25 mouse cellular contexts compared by ENCODE assay signal in the genomic region with DNA sequence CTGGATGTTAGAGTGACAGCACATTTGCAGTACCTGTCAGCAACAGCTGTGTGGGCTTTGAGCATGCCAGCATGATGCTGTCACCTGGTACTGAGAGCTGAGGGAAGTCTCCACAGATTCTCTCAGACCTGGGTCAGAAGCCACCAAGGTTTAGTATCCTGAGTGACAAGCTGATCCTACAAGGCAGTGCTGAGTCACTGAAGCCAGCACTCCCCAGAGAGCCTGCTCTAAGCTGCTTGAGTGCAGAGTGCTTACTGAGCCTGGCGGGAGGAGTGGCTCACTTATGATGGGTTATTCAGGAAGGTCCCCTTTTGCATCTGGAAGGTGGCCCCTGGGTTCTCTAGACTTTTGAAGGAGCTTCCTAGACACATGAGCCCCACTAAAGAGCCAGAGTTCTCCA. TPM values are rescaled to one million over a fixed set of nuclear protein-coding genes. Genes with fewer than 3 reads are reported as not detected.
DNase-seq lines count a peak whose midpoint lies in the region; ATAC-seq and TF ChIP-seq lines count a peak whose summit lies in the region.
"Had no signal": no experiment of that assay in that cellular context is flagged by ENCODE, and none has a peak within 500 bp of the region (broad histone marks: within the 10 kb centered on the region; RNA-seq: fewer than 3 reads in every experiment).

No protein-coding gene starts in this region.

- no peak for TF ChIP-seq CTCF in gastrocnemius, adult 2 months (IDR thresholded peaks at IDR 0.05)

- H3K4me3 ChIP-seq in gastrocnemius, adult 2 months = no peak overlapping the region
- no peak overlapping the region for H3K4me3 ChIP-seq in lung, embryonic 15.5 days
- H3K4me3 ChIP-seq in macrophage (ENCODE audit: inconsistent target) = no peak overlapping the region
- H3K4me3 ChIP-seq: embryonic facial prominence, embryonic 15.5 days; forebrain, embryonic 10.5 days; intestine, embryonic 15.5 days; limb, embryonic 10.5 days; stomach, embryonic 15.5 days had no signal

- no peak overlapping the region for H3K9ac ChIP-seq in lung, embryonic 15.5 days
- H3K9ac ChIP-seq: embryonic facial prominence, embryonic 15.5 days; hindbrain, embryonic 14.5 days; intestine, embryonic 15.5 days; stomach, embryonic 15.5 days had no signal

- no peaks in the 10 kb centered on the region for H3K27me3 ChIP-seq in lung, embryonic 15.5 days
- H3K27me3 ChIP-seq: embryonic facial prominence, embryonic 15.5 days; intestine, embryonic 15.5 days; stomach, embryonic 15.5 days had no signal

- H3K9me3 ChIP-seq in lung, embryonic 15.5 days = no peaks in the 10 kb centered on the region
- H3K9me3 ChIP-seq: embryonic facial prominence, embryonic 15.5 days; forebrain, embryonic 10.5 days; intestine, embryonic 15.5 days; limb, embryonic 10.5 days; stomach, embryonic 15.5 days had no signal

- no peaks in the 10 kb centered on the region for H3K79me2 ChIP-seq in macrophage (ENCODE audit: inconsistent target)

- H3K36me3 ChIP-seq in lung, embryonic 15.5 days = no peaks in the 10 kb centered on the region
- no peaks in the 10 kb centered on the region for H3K36me3 ChIP-seq in macrophage (ENCODE audit: inconsistent target)

- ATAC-seq in lung, embryonic 15.5 days (ENCODE audit: borderline replicate concordance, extremely low read depth, low FRiP score, low TSS enrichment) = no peak
- ATAC-seq: intestine, embryonic 15.5 days had no signal

- H3K27ac ChIP-seq in gastrocnemius, adult 2 months = peak overlapping the region; percentile 75
- peak overlapping the region; percentile 59; the same call in 1 of the 2 replicates for H3K27ac ChIP-seq in lung, embryonic 15.5 days
- peak overlapping the region; percentile 19 for H3K27ac ChIP-seq in macrophage
- H3K27ac ChIP-seq: embryonic facial prominence, embryonic 15.5 days; forebrain, embryonic 10.5 days; hindbrain, embryonic 14.5 days; intestine, embryonic 15.5 days; kidney, postnatal 0 days; limb, embryonic 10.5 days; stomach, embryonic 15.5 days had no signal

- H3K4me2 ChIP-seq in lung, embryonic 15.5 days = no peak overlapping the region
- H3K4me2 ChIP-seq: embryonic facial prominence, embryonic 15.5 days; hindbrain, embryonic 14.5 days; intestine, embryonic 15.5 days; liver, embryonic 11.5 days; stomach, embryonic 15.5 days had no signal

- DNase-seq in gastrocnemius, adult 2 months = peak; percentile 13
- no peak for DNase-seq in gastrocnemius, postnatal 14 days
- DNase-seq in lung, postnatal 36 days = no peak
- DNase-seq in cerebellum, adult 9-10 months = no peak
- no peak for DNase-seq in thymus, postnatal 36 days
- DNase-seq: cerebellum, adult 18-20 months; embryo, embryonic 11 days; gastrocnemius, postnatal 25 days; lung, adult 2 months; thymus, postnatal 25 days had no signal

- 75% methylated on average over 1 of the region's 1 CpGs for WGBS in lung, embryonic 15.5 days
- WGBS in macrophage (ENCODE audit: missing documents) = 41% methylated on average over 1 of the region's 1 CpGs

- intact Hi-C loops in gastrocnemius, adult 2 months (cut with DNase I) = no loop called here
- intact Hi-C loops in gastrocnemius, postnatal 14 days (cut with DNase I; ENCODE audit: low total_unique reads) = no loop called here

- H3K4me1 ChIP-seq in lung, embryonic 15.5 days = peaks cover 31% of the 10 kb centered on the region

RNA-seq across cellular contexts. Expression of gene Rho, which starts 25.1 kb away (rescaled TPM):
- total RNA-seq in gastrocnemius, adult 2 months (2021) = under 1 TPM in 1 of 2 experiments, not detected in 1; 0.06 TPM
- total RNA-seq in gastrocnemius, postnatal 14 days (2021) = under 1 TPM; 0.14 to 0.22 TPM
- polyA plus RNA-seq in lung, embryonic 15.5 days (2015; fragmentation: Nextera tagmentation; extraction: Ambion mirVana) = 0.20 and 0.35 TPM in 2 replicates
- total RNA-seq in macrophage (2018; cell fraction: chromatin; rRNA removed) = 1 to 10 TPM in 6 of 26 experiments, under 1 TPM in 12, not detected in 8; 0.19 to 2.0 (median 0.68) TPM
- total RNA-seq in macrophage (2018; cell fraction: cytosol; rRNA removed) = under 1 TPM in 5 of 26 experiments, not detected in 21; 0.03 to 0.13 (median 0.10) TPM
- total RNA-seq in macrophage (2018; cell fraction: nucleus; rRNA removed) = 1 to 10 TPM in 5 of 26 experiments, under 1 TPM in 14, not detected in 7; 0.16 to 1.2 (median 0.54) TPM
- polyA plus RNA-seq in macrophage (2018) = not detected in 3 replicates
- polyA plus RNA-seq: heart, embryonic 14.5 days; kidney, postnatal 0 days; liver, embryonic 11.5 days had no signal

RNA-seq across cellular contexts. Expression of gene H1foo, which starts 38.3 kb away (rescaled TPM):
- total RNA-seq in gastrocnemius, adult 2 months (2021) = not detected
- total RNA-seq in gastrocnemius, postnatal 14 days (2021) = not detected
- not detected in 2 replicates for polyA plus RNA-seq in lung, embryonic 15.5 days (2015; fragmentation: Nextera tagmentation; extraction: Ambion mirVana)
- total RNA-seq in macrophage (2018; cell fraction: chromatin; rRNA removed) = 1 to 10 TPM in 1 of 26 experiments, not detected in 25; 1.4 TPM
- under 1 TPM in 3 of 26 experiments, not detected in 23; 0.14 to 0.42 (median 0.19) TPM for total RNA-seq in macrophage (2018; cell fraction: cytosol; rRNA removed)
- total RNA-seq in macrophage (2018; cell fraction: nucleus; rRNA removed) = under 1 TPM in 1 of 26 experiments, not detected in 25; 0.76 TPM
- polyA plus RNA-seq in macrophage (2018) = not detected in 3 replicates
- total RNA-seq: ES-E14; gastrocnemius, postnatal 25 days; layer of hippocampus, adult 8-10 months; left cerebral cortex, adult 18-20 months; midbrain, postnatal 0 days had no signal
- polyA plus RNA-seq: embryonic facial prominence, embryonic 15.5 days; forebrain, embryonic 10.5 days; heart, embryonic 14.5 days; hindbrain, embryonic 14.5 days; intestine, embryonic 15.5 days; kidney, postnatal 0 days; limb, embryonic 10.5 days; liver, embryonic 11.5 days; lung, adult 2 months; midbrain, postnatal 0 days; stomach, embryonic 15.5 days had no signal

RNA-seq across cellular contexts. Expression of gene Ift122, which starts 53.2 kb away (rescaled TPM):
- total RNA-seq in gastrocnemius, adult 2 months (2021) = 1 to 10 TPM; 4.9 to 5.1 TPM
- total RNA-seq in gastrocnemius, postnatal 14 days (2021) = 10 to 100 TPM; 11.0 to 19.0 TPM
- 21.9 and 24.6 TPM in 2 replicates for polyA plus RNA-seq in lung, embryonic 15.5 days (2015; fragmentation: Nextera tagmentation; extraction: Ambion mirVana)
- total RNA-seq in macrophage (2018; cell fraction: chromatin; rRNA removed) = 10 to 100 TPM in 25 of 26 experiments, 1 to 10 TPM in 1; 7.8 to 51.2 (median 33.7) TPM
- total RNA-seq in macrophage (2018; cell fraction: cytosol; rRNA removed) = 1 to 10 TPM; 4.5 to 8.2 (median 6.4) TPM
- 10 to 100 TPM in 20 of 26 experiments, 1 to 10 TPM in 6; 5.9 to 35.6 (median 13.3) TPM for total RNA-seq in macrophage (2018; cell fraction: nucleus; rRNA removed)
- polyA plus RNA-seq in macrophage (2018) = 3.6 to 9.3 TPM (median 6.3 TPM) in 3 replicates

RNA-seq across cellular contexts. Expression of gene Mbd4, which starts 53.3 kb away (rescaled TPM):
- total RNA-seq in gastrocnemius, adult 2 months (2021) = under 1 TPM; 0.75 to 0.77 TPM
- 1 to 10 TPM; 1.4 to 2.2 TPM for total RNA-seq in gastrocnemius, postnatal 14 days (2021)
- polyA plus RNA-seq in lung, embryonic 15.5 days (2015; fragmentation: Nextera tagmentation; extraction: Ambion mirVana) = 21.0 and 22.6 TPM in 2 replicates
- 10 to 100 TPM in 16 of 26 experiments, 1 to 10 TPM in 10; 1.9 to 39.9 (median 14.4) TPM for total RNA-seq in macrophage (2018; cell fraction: chromatin; rRNA removed)
- 1 to 10 TPM; 1.4 to 7.7 (median 4.6) TPM for total RNA-seq in macrophage (2018; cell fraction: cytosol; rRNA removed)
- 10 to 100 TPM in 13 of 26 experiments, 1 to 10 TPM in 13; 1.5 to 33.5 (median 10.7) TPM for total RNA-seq in macrophage (2018; cell fraction: nucleus; rRNA removed)
- polyA plus RNA-seq in macrophage (2018) = 4.7 to 9.4 TPM (median 5.9 TPM) in 3 replicates

Comparison
In these comparisons a context has a peak if more than half of its experiments do, and no peak if none do; other contexts are left out.
1. H3K27ac ChIP-seq: peak in every context shown above with its lines; median percentile 75 in gastrocnemius, adult 2 months; 59 in lung, embryonic 15.5 days; 19 in macrophage.